Mouse (Mus musculus) stomach, postnatal 0 days (tissue): ENCODE measurements around the gene Ruvbl2.

ENCODE experiments used
- CTCF ChIP-seq: IDR thresholded peaks from 2 replicates; pipeline ENCODE4 v1.5.1; 2016; ENCODE audit warnings: antibody characterized with exemption, low read depth, mild to moderate bottlenecking, moderate library complexity
- EP300 ChIP-seq: optimal IDR thresholded peaks from 2 replicates; pipeline ENCODE3; 2016; ENCODE audit warnings: antibody characterized with exemption

DNA sequence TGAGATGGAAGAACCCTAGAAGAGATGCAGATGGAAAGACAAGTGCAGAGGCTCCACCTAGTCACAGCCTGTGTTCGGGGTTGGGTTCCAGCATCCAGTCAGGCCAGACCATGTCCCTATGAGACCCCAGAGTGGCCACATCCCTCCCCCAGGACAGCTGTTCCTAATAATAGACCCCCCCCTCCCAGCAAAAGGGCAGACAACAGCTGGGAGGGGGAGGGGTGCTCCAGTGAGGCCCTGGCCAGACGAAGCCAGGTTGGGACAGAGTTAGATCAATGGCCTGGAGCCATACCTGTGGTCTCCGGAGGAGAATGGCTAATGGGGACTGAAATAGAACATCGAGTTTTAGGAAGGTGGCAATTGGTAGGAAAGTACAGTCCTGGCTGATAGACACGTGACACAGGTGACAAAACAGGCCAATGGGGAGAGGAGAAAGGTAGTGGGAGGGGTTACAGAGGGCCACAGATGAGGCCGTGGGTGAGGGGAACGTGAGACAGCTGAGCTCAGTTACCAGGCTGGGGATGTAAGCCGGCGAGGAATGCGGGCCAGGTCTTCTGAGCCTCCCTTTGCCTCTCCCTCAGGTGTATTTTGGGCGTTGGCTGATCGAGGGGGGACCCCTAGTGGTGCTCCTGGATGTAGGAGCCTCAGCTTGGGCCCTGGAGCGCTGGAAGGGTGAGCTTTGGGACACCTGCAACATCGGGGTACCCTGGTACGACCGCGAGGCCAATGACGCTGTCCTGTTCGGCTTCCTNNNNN lies at the start of gene Ruvbl2:
- TF ChIP-seq CTCF (peak; percentile 66), EP300 (no peak)
